Mouse (Mus musculus) liver, embryonic 11.5 days (tissue): ENCODE measurements around the gene Steap3. TPM values are rescaled to one million over a fixed set of nuclear protein-coding genes. Genes with fewer than 3 reads are reported as not detected.

Experiments used
- ATAC-seq: fragments of 200-750 bp; cut with Nextera tagmentation; replicated peaks from 2 replicates; pipeline ENCODE4 v1.8.0; 2017; ENCODE audit warnings: moderate number of reproducible peaks, mild to moderate bottlenecking, moderate TSS enrichment, moderate library complexity; ENCODE audit not compliant: low FRiP score
- DNase-seq: peaks from one replicate; pipeline ENCODE4 v3.0.0-alpha.2; 2017; ENCODE audit warnings: low spot score
- H3K27ac ChIP-seq: fragments of 300-500 bp; sonication (generic); 2 replicates; pipeline ENCODE4 v1.5.1; 2014; ENCODE audit warnings: mild to moderate bottlenecking, low read depth, low read length, control low read depth
- H3K27me3 ChIP-seq: fragments of 300-500 bp; sonication (generic); replicated peaks from 2 replicates; pipeline ENCODE4 v1.6.1; 2014; ENCODE audit warnings: low read length, mixed read lengths; ENCODE audit not compliant: control insufficient read depth, insufficient read depth
- H3K36me3 ChIP-seq: fragments of 300-500 bp; sonication (generic); 2 replicates; pipeline ENCODE4 v1.6.1; 2014; ENCODE audit warnings: mild to moderate bottlenecking, low read length, moderate library complexity, mixed read lengths; ENCODE audit not compliant: control insufficient read depth, insufficient read depth
- H3K4me1 ChIP-seq: fragments of 300-500 bp; sonication (generic); replicated peaks from 2 replicates; pipeline ENCODE4 v1.6.1; 2014; ENCODE audit warnings: low read length, mixed read lengths; ENCODE audit not compliant: control insufficient read depth, insufficient read depth
- H3K4me2 ChIP-seq: fragments of 300-500 bp; sonication (generic); 2 replicates; pipeline ENCODE4 v1.6.1; 2014; ENCODE audit warnings: mild to moderate bottlenecking, control low read depth, moderate library complexity
- H3K4me3 ChIP-seq: fragments of 300-500 bp; sonication (generic); 2 replicates; pipeline ENCODE4 v1.5.1; 2014; ENCODE audit warnings: low read depth, low read length, control low read depth
- H3K9ac ChIP-seq: fragments of 300-500 bp; sonication (generic); 2 replicates; pipeline ENCODE4 v1.6.1; 2014; ENCODE audit warnings: low read depth, low read length, control low read depth
- H3K9me3 ChIP-seq: fragments of 300-500 bp; sonication (generic); 2 replicates; pipeline ENCODE4 v1.6.1; 2016; ENCODE audit warnings: low read length, inconsistent platforms, mixed read lengths; ENCODE audit not compliant: control insufficient read depth
- WGBS: fragments of 180-500 bp; shearing (Covaris S2); extraction: QIAGEN DNeasy Blood & Tissue Kit; methylation state at CpG from one replicate; pipeline ENCODE4 v1.1.7; 2014; 5-methylcytosine and 5-hydroxymethylcytosine counted together
- polyA plus RNA-seq: library from polyadenylated mRNA; unstranded; fragments of >200 nt; fragmentation: Nextera tagmentation; extraction: Ambion mirVana; gene quantifications from 2 replicates; pipeline ENCODE4 v1.2.1, GENCODE M21; 2014

Gene Steap3
- polyA plus RNA-seq, 1 experiment from 2014 or later = 74.7 TPM

GRCm38 (mm10) chr1:120247351-120247750, 25.2 kb downstream of the Steap3 start:
- H3K27ac ChIP-seq = no peak overlapping the region
- no peaks in the 10 kb centered on the region for H3K9me3 ChIP-seq
- ATAC-seq (no peak), DNase-seq (no peak)
- WGBS = 73% methylated on average over 3 of the region's 3 CpGs
- no peak overlapping the region for H3K9ac ChIP-seq
- no peaks in the 10 kb centered on the region for H3K27me3 ChIP-seq
- H3K4me2 ChIP-seq = no peak overlapping the region
- no peak overlapping the region for H3K4me3 ChIP-seq
- H3K4me1 ChIP-seq = peaks cover 9% of the 10 kb centered on the region
- 0 out of 2 replicates have a peak, but pooled peaks cover 5% of the 10 kb centered on the region for H3K36me3 ChIP-seq

GRCm38 (mm10) chr1:120246946-120247345, 25.6 kb downstream of the Steap3 start:
- Histone ChIP-seq H3K27me3 (no peaks in the 10 kb centered on the region), H3K4me3 (no peak overlapping the region), H3K4me2 (no peak overlapping the region), H3K9ac (no peak overlapping the region), H3K4me1 (peaks cover 9% of the 10 kb centered on the region), H3K36me3 (peaks cover 7% of the 10 kb centered on the region), H3K9me3 (no peaks in the 10 kb centered on the region), H3K27ac (no peak overlapping the region)
- ATAC-seq = no peak
- 91% methylated on average over 8 of the region's 8 CpGs for WGBS
- no peak for DNase-seq

- ATAC-seq = no peak
- DNase-seq = no peak
- H3K27me3 ChIP-seq = no peaks in the 10 kb centered on the region
- 59% methylated on average over 4 of the region's 4 CpGs for WGBS
- H3K9ac ChIP-seq = no peak overlapping the region
- no peak overlapping the region for H3K27ac ChIP-seq
- no peak overlapping the region for H3K4me3 ChIP-seq
- no peak overlapping the region for H3K4me2 ChIP-seq
- H3K36me3 ChIP-seq = peaks cover 18% of the 10 kb centered on the region
- peaks cover 3% of the 10 kb centered on the region; the same call in 1 of the 2 replicates for H3K4me1 ChIP-seq
- H3K9me3 ChIP-seq = no peaks in the 10 kb centered on the region
These were observed 26.8 kb downstream of the Steap3 start for GRCm38 (mm10) chr1:120245661-120246131.

GRCm38 (mm10) chr1:120244646-120245045, 27.9 kb downstream of the Steap3 start:
- WGBS = 92% methylated on average over 11 of the region's 11 CpGs
- no peak overlapping the region for H3K4me2 ChIP-seq
- ATAC-seq (no peak), DNase-seq (no peak)
- no peak overlapping the region for H3K9ac ChIP-seq
- H3K27me3 ChIP-seq = no peaks in the 10 kb centered on the region
- H3K36me3 ChIP-seq = peaks cover 26% of the 10 kb centered on the region
- no peaks in the 10 kb centered on the region for H3K9me3 ChIP-seq
- no peak overlapping the region for H3K4me3 ChIP-seq
- no peak overlapping the region for H3K27ac ChIP-seq
- H3K4me1 ChIP-seq = no peaks in the 10 kb centered on the region

GRCm38 (mm10) chr1:120243987-120244386, 28.5 kb downstream of the Steap3 start:
- Histone ChIP-seq H3K27ac (no peak overlapping the region), H3K4me3 (no peak overlapping the region), H3K4me2 (no peak overlapping the region), H3K36me3 (peaks cover 31% of the 10 kb centered on the region), H3K27me3 (no peaks in the 10 kb centered on the region), H3K9ac (no peak overlapping the region), H3K9me3 (no peaks in the 10 kb centered on the region), H3K4me1 (no peaks in the 10 kb centered on the region)
- no peak for DNase-seq
- WGBS = 83% methylated on average over 11 of the region's 11 CpGs
- no peak for ATAC-seq

GRCm38 (mm10) chr1:120237068-120237467, 35.4 kb downstream of the Steap3 start:
- DNase-seq = no peak
- H3K27me3 ChIP-seq = no peaks in the 10 kb centered on the region
- peaks cover 30% of the 10 kb centered on the region for H3K36me3 ChIP-seq
- H3K4me3 ChIP-seq = no peak overlapping the region
- H3K9ac ChIP-seq = no peak overlapping the region
- no peaks in the 10 kb centered on the region for H3K9me3 ChIP-seq
- peaks cover 4% of the 10 kb centered on the region for H3K4me1 ChIP-seq
- no peak overlapping the region for H3K4me2 ChIP-seq
- 82% methylated on average over 1 of the region's 1 CpGs for WGBS
- no peak for ATAC-seq
- H3K27ac ChIP-seq = no peak overlapping the region

GRCm38 (mm10) chr1:120236424-120236823, 36.1 kb downstream of the Steap3 start:
- H3K9me3 ChIP-seq = no peaks in the 10 kb centered on the region
- no peaks in the 10 kb centered on the region for H3K27me3 ChIP-seq
- no peak overlapping the region for H3K4me3 ChIP-seq
- H3K4me2 ChIP-seq = no peak overlapping the region
- WGBS = 91% methylated on average over 14 of the region's 14 CpGs
- ATAC-seq (no peak), DNase-seq (no peak)
- no peak overlapping the region for H3K27ac ChIP-seq
- H3K4me1 ChIP-seq = peaks cover 10% of the 10 kb centered on the region
- H3K9ac ChIP-seq = no peak overlapping the region
- peaks cover 23% of the 10 kb centered on the region for H3K36me3 ChIP-seq

GRCm38 (mm10) chr1:120235631-120236215, 36.8 kb downstream of the Steap3 start:
- no peak for ATAC-seq
- Histone ChIP-seq H3K4me2 (no peak overlapping the region), H3K27ac (no peak overlapping the region), H3K9me3 (no peaks in the 10 kb centered on the region), H3K9ac (no peak overlapping the region), H3K4me1 (peaks cover 16% of the 10 kb centered on the region), H3K36me3 (peaks cover 18% of the 10 kb centered on the region), H3K27me3 (no peaks in the 10 kb centered on the region), H3K4me3 (no peak overlapping the region)
- 90% methylated on average over 6 of the region's 6 CpGs for WGBS
- DNase-seq = no peak

GRCm38 (mm10) chr1:120232170-120232569, 40.3 kb downstream of the Steap3 start:
- Histone ChIP-seq H3K9ac (no peak overlapping the region), H3K4me1 (peaks cover 19% of the 10 kb centered on the region), H3K27me3 (no peaks in the 10 kb centered on the region), H3K4me3 (no peak overlapping the region), H3K9me3 (no peaks in the 10 kb centered on the region), H3K36me3 (peaks cover 6% of the 10 kb centered on the region; the same call in 1 of the 2 replicates), H3K4me2 (no peak overlapping the region), H3K27ac (no peak overlapping the region)
- WGBS = 80% methylated on average over 6 of the region's 6 CpGs
- DNase-seq (no peak), ATAC-seq (no peak)
